Mouse (Mus musculus) C2C12 (cell line): ENCODE results near the gene Irf1.

Experiments used
- CTCF ChIP-seq: IDR thresholded peaks from one replicate; pipeline ENCODE4 v1.5.1; 2011; ENCODE audit not compliant: control insufficient read depth, insufficient read depth, insufficient read length
- MYOG ChIP-seq: IDR thresholded peaks from one replicate; pipeline ENCODE4 v1.6.1; 2011; ENCODE audit not compliant: control insufficient read depth, insufficient read length; ENCODE audit errors: extremely low read depth

DNA sequence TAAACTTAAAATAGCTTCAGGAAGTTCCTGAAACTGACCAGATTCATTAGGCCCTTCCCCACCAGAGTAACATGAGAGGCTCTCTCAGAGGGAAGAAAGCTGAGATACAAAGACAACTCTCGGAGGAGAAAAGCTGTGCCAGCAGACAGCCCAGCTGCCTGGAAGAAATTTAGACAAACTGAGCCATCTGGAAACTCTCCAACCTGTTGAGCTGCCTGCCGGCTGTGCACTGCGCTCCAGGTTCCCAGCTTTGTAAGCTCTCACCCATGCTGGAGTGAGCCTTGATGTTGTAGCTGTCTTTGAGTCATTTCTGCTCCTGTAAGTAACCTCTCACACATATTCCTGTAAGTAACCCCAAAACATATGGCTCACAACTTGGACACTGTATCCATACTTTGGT is 23.2 kb downstream of the Irf1 start:
- TF ChIP-seq CTCF, result no peak
- no peak for TF ChIP-seq MYOG
